Mouse (Mus musculus) spleen, postnatal 10 days (tissue): ENCODE results near the gene Tlnrd1.

Experiments used
- DNase-seq, 2 experiments: peaks; one replicate each; pipeline ENCODE4 v3.0.0; 2021 to 2022; ENCODE audit warnings: low spot score in 2 of 2

Gene Tlnrd1

GRCm38 (mm10) chr7:83844807-83845206 lies 39.3 kb downstream of the Tlnrd1 start:
- DNase-seq: no peak

- DNase-seq: no peak
Measured at GRCm38 (mm10) chr7:83842486-83843259, 41.4 kb downstream of the Tlnrd1 start.

GRCm38 (mm10) chr7:83840076-83840475 lies 44.0 kb downstream of the Tlnrd1 start:
- DNase-seq: no peak

GRCm38 (mm10) chr7:83838525-83839224 lies 45.4 kb downstream of the Tlnrd1 start:
- DNase-seq: no peak
